Mouse (Mus musculus): Measurements from ENCODE around the gene Manba.
A peak's percentile ranks its signal among the peaks of the same experiment; 100 is the strongest.

GRCm38 (mm10) chr3:135485128-135485899 is at the start of gene Manba:
- TF ChIP-seq CTCF (IDR thresholded peaks at IDR 0.05; ENCODE audit: extremely low read depth, insufficient read depth, insufficient read length, insufficient replicate concordance), result no peak
- peak; percentile 11; the same call in 1 of the 2 replicates for TF ChIP-seq POLR2A (IDR thresholded peaks at IDR 0.05; ENCODE audit: low read depth, low read length)

Measured in spleen, adult 2 months (tissue).